Mouse (Mus musculus): Measurements from ENCODE around the gene Prdm5. TPM values are rescaled to one million over a fixed set of nuclear protein-coding genes. Genes with fewer than 3 reads are reported as not detected.

The Prdm5 gene
- polyA plus RNA-seq (2014; fragmentation: Nextera tagmentation; extraction: Ambion mirVana) = 5.3 and 5.9 TPM in 2 replicates

DNA sequence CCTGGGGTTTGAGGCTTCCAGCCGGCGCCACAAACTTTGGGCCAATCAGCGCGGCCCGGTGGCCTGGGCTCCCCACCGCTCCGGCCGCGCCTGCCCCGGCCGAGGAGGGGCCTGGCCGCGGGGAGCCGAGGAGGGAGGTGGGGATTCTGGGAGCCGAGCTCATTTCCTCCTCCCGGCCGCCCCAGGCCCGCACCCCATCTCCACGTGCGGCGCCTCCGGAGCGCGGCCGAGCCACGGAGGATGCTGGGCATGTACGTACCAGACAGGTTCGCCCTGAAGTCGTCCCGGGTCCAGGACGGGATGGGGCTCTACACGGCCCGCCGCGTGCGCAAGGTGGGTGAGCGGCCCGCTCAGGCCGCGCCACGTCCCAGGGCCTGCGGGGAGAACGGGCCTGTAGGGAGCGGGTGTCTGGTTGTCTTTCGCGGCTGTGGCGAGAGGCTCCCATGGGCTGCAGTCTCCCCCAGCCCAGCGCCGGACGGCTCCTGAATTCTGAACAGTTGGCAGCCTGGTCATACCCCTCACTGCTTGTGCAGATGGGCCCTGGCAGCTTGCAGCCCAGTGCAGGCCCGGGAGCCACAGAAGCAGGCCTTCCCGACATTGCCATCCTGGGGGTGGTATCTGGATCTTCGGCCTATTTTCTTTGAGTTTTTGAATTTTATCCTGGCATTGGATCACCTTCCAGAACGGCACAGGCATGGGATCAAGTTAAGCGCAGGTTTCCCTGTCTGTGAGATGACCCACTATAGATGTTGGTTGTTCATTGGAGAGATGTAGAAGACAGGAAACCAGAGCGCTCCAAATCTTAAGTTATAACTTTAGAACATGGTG, at the start of gene Prdm5:
Prdm5 (plus strand) TSS at position 128 of the 828 bp plus-strand sequence.
- Histone ChIP-seq H3K27me3 (replicated peaks; ENCODE audit: control insufficient read depth, insufficient read depth, low read length) (no peaks in the 10 kb centered on the region), H3K9me3 (replicated peaks; ENCODE audit: control insufficient read depth, low read length) (no peaks in the 10 kb centered on the region), H3K4me3 (ENCODE audit: low read depth, low read length) (peak within 1 kb of the TSS; percentile 48), H3K9ac (ENCODE audit: low read length) (peak within 1 kb of the TSS; percentile 76), H3K4me2 (ENCODE audit: low read length) (peak within 1 kb of the TSS; percentile 95), H3K36me3 (ENCODE audit: control insufficient read depth, insufficient read depth, low read length) (no peaks in the 10 kb centered on the region), H3K27ac (ENCODE audit: low read depth, low read length) (peak within 1 kb of the TSS; percentile 22; the same call in 1 of the 2 replicates), H3K4me1 (ENCODE audit: control insufficient read depth, insufficient read depth, low read length) (no peaks in the 10 kb centered on the region)
- 5% methylated on average over 51 of the region's 56 CpGs for WGBS
- DNase-seq (ENCODE audit: low spot score) (peak; percentile 61), ATAC-seq (peak; percentile 94)

DNA sequence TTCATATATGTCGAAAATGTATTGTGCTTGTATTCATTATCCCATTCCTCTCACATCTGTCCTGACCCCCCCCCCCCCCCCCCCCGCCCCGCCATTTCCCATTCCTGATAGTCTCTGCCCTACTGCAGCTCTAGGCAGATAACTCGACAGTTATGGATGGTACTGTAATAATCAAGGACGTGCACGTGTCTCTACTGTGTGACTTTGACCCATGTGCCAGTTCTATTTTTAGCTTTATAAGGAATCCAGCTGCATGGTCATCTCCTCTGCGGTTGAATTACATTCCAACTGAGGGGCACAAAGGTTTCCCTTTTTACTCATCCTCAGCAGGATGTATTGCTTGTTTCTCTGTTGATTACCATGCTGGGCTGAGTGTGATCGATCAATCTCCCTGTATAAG, 39.3 kb upstream of the Prdm5 start:
- ATAC-seq (no peak), DNase-seq (ENCODE audit: low spot score) (no peak)
- H3K9ac ChIP-seq (ENCODE audit: low read length) = no peak overlapping the region
- H3K4me1 ChIP-seq (ENCODE audit: control insufficient read depth, insufficient read depth, low read length) = no peaks in the 10 kb centered on the region
- 84% methylated on average over 7 of the region's 8 CpGs for WGBS
- H3K27me3 ChIP-seq (replicated peaks; ENCODE audit: control insufficient read depth, insufficient read depth, low read length) = no peaks in the 10 kb centered on the region
- H3K4me3 ChIP-seq (ENCODE audit: low read depth, low read length) = no peak overlapping the region
- no peak overlapping the region for H3K27ac ChIP-seq (ENCODE audit: low read depth, low read length)
- no peaks in the 10 kb centered on the region for H3K36me3 ChIP-seq (ENCODE audit: control insufficient read depth, insufficient read depth, low read length)
- H3K4me2 ChIP-seq (ENCODE audit: low read length) = no peak overlapping the region
- H3K9me3 ChIP-seq (replicated peaks; ENCODE audit: control insufficient read depth, low read length) = no peaks in the 10 kb centered on the region

- Histone ChIP-seq H3K36me3 (ENCODE audit: control insufficient read depth, insufficient read depth, low read length) (no peaks in the 10 kb centered on the region), H3K9me3 (replicated peaks; ENCODE audit: control insufficient read depth, low read length) (no peaks in the 10 kb centered on the region), H3K4me2 (ENCODE audit: low read length) (no peak overlapping the region), H3K4me3 (ENCODE audit: low read depth, low read length) (no peak overlapping the region), H3K9ac (ENCODE audit: low read length) (no peak overlapping the region), H3K27me3 (replicated peaks; ENCODE audit: control insufficient read depth, insufficient read depth, low read length) (no peaks in the 10 kb centered on the region), H3K27ac (ENCODE audit: low read depth, low read length) (no peak overlapping the region), H3K4me1 (ENCODE audit: control insufficient read depth, insufficient read depth, low read length) (no peaks in the 10 kb centered on the region)
- WGBS = 28% methylated on average over 1 of the region's 1 CpGs
- DNase-seq (ENCODE audit: low spot score) (no peak), ATAC-seq (no peak)
Observed at GRCm38 (mm10) chr6:65743144-65743870, 35.5 kb upstream of the Prdm5 start.

GRCm38 (mm10) chr6:65743871-65744202, 35.0 kb upstream of the Prdm5 start:
- Histone ChIP-seq H3K27ac (ENCODE audit: low read depth, low read length) (no peak overlapping the region), H3K27me3 (replicated peaks; ENCODE audit: control insufficient read depth, insufficient read depth, low read length) (no peaks in the 10 kb centered on the region), H3K36me3 (ENCODE audit: control insufficient read depth, insufficient read depth, low read length) (no peaks in the 10 kb centered on the region), H3K4me3 (ENCODE audit: low read depth, low read length) (no peak overlapping the region), H3K9ac (ENCODE audit: low read length) (no peak overlapping the region), H3K4me2 (ENCODE audit: low read length) (no peak overlapping the region), H3K9me3 (replicated peaks; ENCODE audit: control insufficient read depth, low read length) (no peaks in the 10 kb centered on the region), H3K4me1 (ENCODE audit: control insufficient read depth, insufficient read depth, low read length) (no peaks in the 10 kb centered on the region)
- no peak for ATAC-seq
- no peak for DNase-seq (ENCODE audit: low spot score)

- 50% methylated on average over 7 of the region's 7 CpGs for WGBS
- H3K9ac ChIP-seq (ENCODE audit: low read length) = no peak overlapping the region
- H3K9me3 ChIP-seq (replicated peaks; ENCODE audit: control insufficient read depth, low read length) = no peaks in the 10 kb centered on the region
- H3K4me2 ChIP-seq (ENCODE audit: low read length) = no peak overlapping the region
- no peaks in the 10 kb centered on the region for H3K4me1 ChIP-seq (ENCODE audit: control insufficient read depth, insufficient read depth, low read length)
- H3K36me3 ChIP-seq (ENCODE audit: control insufficient read depth, insufficient read depth, low read length) = no peaks in the 10 kb centered on the region
- H3K27ac ChIP-seq (ENCODE audit: low read depth, low read length) = no peak overlapping the region
- H3K4me3 ChIP-seq (ENCODE audit: low read depth, low read length) = no peak overlapping the region
- no peaks in the 10 kb centered on the region for H3K27me3 ChIP-seq (replicated peaks; ENCODE audit: control insufficient read depth, insufficient read depth, low read length)
- ATAC-seq (no peak), DNase-seq (ENCODE audit: low spot score) (no peak)
Observed at GRCm38 (mm10) chr6:65758214-65758613, 20.6 kb upstream of the Prdm5 start.

GRCm38 (mm10) chr6:65759174-65759573, 19.6 kb upstream of the Prdm5 start:
- H3K36me3 ChIP-seq (ENCODE audit: control insufficient read depth, insufficient read depth, low read length) = no peaks in the 10 kb centered on the region
- H3K9me3 ChIP-seq (replicated peaks; ENCODE audit: control insufficient read depth, low read length) = no peaks in the 10 kb centered on the region
- no peaks in the 10 kb centered on the region for H3K4me1 ChIP-seq (ENCODE audit: control insufficient read depth, insufficient read depth, low read length)
- no peak overlapping the region for H3K9ac ChIP-seq (ENCODE audit: low read length)
- no peak overlapping the region for H3K27ac ChIP-seq (ENCODE audit: low read depth, low read length)
- no peak overlapping the region for H3K4me2 ChIP-seq (ENCODE audit: low read length)
- 85% methylated on average over 5 of the region's 5 CpGs for WGBS
- no peaks in the 10 kb centered on the region for H3K27me3 ChIP-seq (replicated peaks; ENCODE audit: control insufficient read depth, insufficient read depth, low read length)
- DNase-seq (ENCODE audit: low spot score) (no peak), ATAC-seq (no peak)
- H3K4me3 ChIP-seq (ENCODE audit: low read depth, low read length) = no peak overlapping the region

- no peak for ATAC-seq
Observed at GRCm38 (mm10) chr6:65760073-65760472, 18.7 kb upstream of the Prdm5 start.

GRCm38 (mm10) chr6:65764459-65764858, 14.3 kb upstream of the Prdm5 start:
- 0 out of 2 replicates have a peak, but pooled peaks have one; percentile 19 for ATAC-seq

More at GRCm38 (mm10) chr6:65760073-65760472, 18.7 kb upstream of the Prdm5 start:
- DNase-seq (ENCODE audit: low spot score) = no peak
- no peaks in the 10 kb centered on the region for H3K36me3 ChIP-seq (ENCODE audit: control insufficient read depth, insufficient read depth, low read length)
- H3K4me2 ChIP-seq (ENCODE audit: low read length) = no peak overlapping the region
- no peak overlapping the region for H3K27ac ChIP-seq (ENCODE audit: low read depth, low read length)
- no peaks in the 10 kb centered on the region for H3K27me3 ChIP-seq (replicated peaks; ENCODE audit: control insufficient read depth, insufficient read depth, low read length)
- no peak overlapping the region for H3K9ac ChIP-seq (ENCODE audit: low read length)
- H3K4me3 ChIP-seq (ENCODE audit: low read depth, low read length) = no peak overlapping the region
- no peaks in the 10 kb centered on the region for H3K4me1 ChIP-seq (ENCODE audit: control insufficient read depth, insufficient read depth, low read length)
- no peaks in the 10 kb centered on the region for H3K9me3 ChIP-seq (replicated peaks; ENCODE audit: control insufficient read depth, low read length)
- 99% methylated on average over 3 of the region's 3 CpGs for WGBS

GRCm38 (mm10) chr6:65765057-65765456, 13.7 kb upstream of the Prdm5 start:
- Histone ChIP-seq H3K9me3 (replicated peaks; ENCODE audit: control insufficient read depth, low read length) (no peaks in the 10 kb centered on the region), H3K4me3 (ENCODE audit: low read depth, low read length) (no peak overlapping the region), H3K9ac (ENCODE audit: low read length) (no peak overlapping the region), H3K27me3 (replicated peaks; ENCODE audit: control insufficient read depth, insufficient read depth, low read length) (no peaks in the 10 kb centered on the region), H3K4me2 (ENCODE audit: low read length) (peak overlapping the region; percentile 16; the same call in 1 of the 2 replicates), H3K4me1 (ENCODE audit: control insufficient read depth, insufficient read depth, low read length) (0 out of 2 replicates have a peak, but pooled peaks cover 2% of the 10 kb centered on the region), H3K36me3 (ENCODE audit: control insufficient read depth, insufficient read depth, low read length) (no peaks in the 10 kb centered on the region), H3K27ac (ENCODE audit: low read depth, low read length) (no peak overlapping the region)
- WGBS = 12% methylated on average over 8 of the region's 8 CpGs
- DNase-seq (ENCODE audit: low spot score) (peak; percentile 68), ATAC-seq (peak; percentile 78; the same call in 1 of the 2 replicates)

More at GRCm38 (mm10) chr6:65764459-65764858, 14.3 kb upstream of the Prdm5 start:
- 68% methylated on average over 2 of the region's 2 CpGs for WGBS
- 0 out of 2 replicates have a peak, but pooled peaks cover 2% of the 10 kb centered on the region for H3K4me1 ChIP-seq (ENCODE audit: control insufficient read depth, insufficient read depth, low read length)
- H3K4me3 ChIP-seq (ENCODE audit: low read depth, low read length) = no peak overlapping the region
- H3K4me2 ChIP-seq (ENCODE audit: low read length) = no peak overlapping the region
- no peak overlapping the region for H3K27ac ChIP-seq (ENCODE audit: low read depth, low read length)
- H3K9me3 ChIP-seq (replicated peaks; ENCODE audit: control insufficient read depth, low read length) = no peaks in the 10 kb centered on the region
- no peak overlapping the region for H3K9ac ChIP-seq (ENCODE audit: low read length)
- H3K27me3 ChIP-seq (replicated peaks; ENCODE audit: control insufficient read depth, insufficient read depth, low read length) = no peaks in the 10 kb centered on the region
- DNase-seq (ENCODE audit: low spot score) = peak; percentile 14
- no peaks in the 10 kb centered on the region for H3K36me3 ChIP-seq (ENCODE audit: control insufficient read depth, insufficient read depth, low read length)
